Mouse (Mus musculus): ENCODE data around the gene Lrp3. TPM values are rescaled to one million over a fixed set of nuclear protein-coding genes. Genes with fewer than 3 reads are reported as not detected.
"Not testable (repeated sequence)": the region's sequence is repeated elsewhere in the genome, so short reads cannot be mapped to it uniquely, and the experiment has no call there.

Gene Lrp3
- polyA plus RNA-seq (2012; ENCODE audit: insufficient read depth, insufficient read length, missing spikeins), result 0.20 TPM in 1 of 2 replicates, not detected in the other

GRCm38 (mm10) chr7:35215225-35215624 lies at the start of gene Lrp3:
Lrp3 (minus strand) TSS chr7:35215498.
- H3K4me1 ChIP-seq (ENCODE audit: control insufficient read depth, insufficient read depth, low read length), result no peaks in the 10 kb centered on the region
- TF ChIP-seq POLR2A (IDR thresholded peaks at IDR 0.05; ENCODE audit: borderline replicate concordance, low read depth, low read length), result no peak
- TF ChIP-seq CTCF (IDR thresholded peaks at IDR 0.05; ENCODE audit: low read depth, low read length), result no peak
- H3K4me3 ChIP-seq (ENCODE audit: insufficient read depth, low read length), result peak within 1 kb of the TSS; percentile 46
- H3K27ac ChIP-seq (ENCODE audit: insufficient read depth, low read depth, low read length), result no peak within 1 kb of the TSS

GRCm38 (mm10) chr7:35264746-35265145 lies 49.4 kb upstream of the Lrp3 start:
- TF ChIP-seq POLR2A (IDR thresholded peaks at IDR 0.05; ENCODE audit: borderline replicate concordance, low read depth, low read length), result no peak
- TF ChIP-seq CTCF (IDR thresholded peaks at IDR 0.05; ENCODE audit: low read depth, low read length), result peak; percentile 63
- Histone ChIP-seq H3K4me1 (ENCODE audit: control insufficient read depth, insufficient read depth, low read length) (peaks cover 4% of the 10 kb centered on the region; the same call in 1 of the 2 replicates), H3K4me3 (ENCODE audit: insufficient read depth, low read length) (no peak overlapping the region), H3K27ac (ENCODE audit: insufficient read depth, low read depth, low read length) (no peak overlapping the region)

GRCm38 (mm10) chr7:35263595-35264489 lies 48.5 kb upstream of the Lrp3 start:
- Histone ChIP-seq H3K27ac (ENCODE audit: insufficient read depth, low read depth, low read length) (no peak overlapping the region), H3K4me3 (ENCODE audit: insufficient read depth, low read length) (no peak overlapping the region), H3K4me1 (ENCODE audit: control insufficient read depth, insufficient read depth, low read length) (no peaks in the 10 kb centered on the region)
- TF ChIP-seq POLR2A (IDR thresholded peaks at IDR 0.05; ENCODE audit: borderline replicate concordance, low read depth, low read length) (no peak), CTCF (IDR thresholded peaks at IDR 0.05; ENCODE audit: low read depth, low read length) (no peak)

GRCm38 (mm10) chr7:35259384-35259783 lies 44.1 kb upstream of the Lrp3 start:
- Histone ChIP-seq H3K4me3 (ENCODE audit: insufficient read depth, low read length) (no peak overlapping the region), H3K27ac (ENCODE audit: insufficient read depth, low read depth, low read length) (no peak overlapping the region), H3K4me1 (ENCODE audit: control insufficient read depth, insufficient read depth, low read length) (no peaks in the 10 kb centered on the region)
- no peak for TF ChIP-seq POLR2A (IDR thresholded peaks at IDR 0.05; ENCODE audit: borderline replicate concordance, low read depth, low read length)
- TF ChIP-seq CTCF (IDR thresholded peaks at IDR 0.05; ENCODE audit: low read depth, low read length), result peak; percentile 16; the same call in 1 of the 2 replicates

- no peak for TF ChIP-seq POLR2A (IDR thresholded peaks at IDR 0.05; ENCODE audit: borderline replicate concordance, low read depth, low read length)
- TF ChIP-seq CTCF (IDR thresholded peaks at IDR 0.05; ENCODE audit: low read depth, low read length), result no peak
- Histone ChIP-seq H3K27ac (ENCODE audit: insufficient read depth, low read depth, low read length) (no peak overlapping the region), H3K4me3 (ENCODE audit: insufficient read depth, low read length) (no peak overlapping the region), H3K4me1 (ENCODE audit: control insufficient read depth, insufficient read depth, low read length) (no peaks in the 10 kb centered on the region)
Measured at GRCm38 (mm10) chr7:35258294-35258693, 43.0 kb upstream of the Lrp3 start.

GRCm38 (mm10) chr7:35252041-35252558 lies 36.8 kb upstream of the Lrp3 start:
- no peak overlapping the region for H3K27ac ChIP-seq (ENCODE audit: insufficient read depth, low read depth, low read length)
- peak overlapping the region; percentile 17 for H3K4me3 ChIP-seq (ENCODE audit: insufficient read depth, low read length)
- H3K4me1 ChIP-seq (ENCODE audit: control insufficient read depth, insufficient read depth, low read length), result no peaks in the 10 kb centered on the region
- TF ChIP-seq CTCF (IDR thresholded peaks at IDR 0.05; ENCODE audit: low read depth, low read length), result peak; percentile 34
- TF ChIP-seq POLR2A (IDR thresholded peaks at IDR 0.05; ENCODE audit: borderline replicate concordance, low read depth, low read length), result no peak

GRCm38 (mm10) chr7:35237935-35238334 lies 22.6 kb upstream of the Lrp3 start:
- H3K4me3 ChIP-seq (ENCODE audit: insufficient read depth, low read length); H3K4me1 ChIP-seq (ENCODE audit: control insufficient read depth, insufficient read depth, low read length); H3K27ac ChIP-seq (ENCODE audit: insufficient read depth, low read depth, low read length): not testable (repeated sequence)

- peak overlapping the region; percentile 85 for H3K4me3 ChIP-seq (ENCODE audit: insufficient read depth, low read length)
- H3K27ac ChIP-seq (ENCODE audit: insufficient read depth, low read depth, low read length), result no peak overlapping the region
- peaks cover 3% of the 10 kb centered on the region for H3K4me1 ChIP-seq (ENCODE audit: control insufficient read depth, insufficient read depth, low read length)
- TF ChIP-seq POLR2A (IDR thresholded peaks at IDR 0.05; ENCODE audit: borderline replicate concordance, low read depth, low read length) (no peak), CTCF (IDR thresholded peaks at IDR 0.05; ENCODE audit: low read depth, low read length) (no peak)
Measured at GRCm38 (mm10) chr7:35235308-35235707, 20.0 kb upstream of the Lrp3 start.

- Histone ChIP-seq H3K4me3 (ENCODE audit: insufficient read depth, low read length) (peak overlapping the region; percentile 85), H3K27ac (ENCODE audit: insufficient read depth, low read depth, low read length) (peak overlapping the region; percentile 72), H3K4me1 (ENCODE audit: control insufficient read depth, insufficient read depth, low read length) (peaks cover 3% of the 10 kb centered on the region)
- TF ChIP-seq CTCF (IDR thresholded peaks at IDR 0.05; ENCODE audit: low read depth, low read length), result no peak
- TF ChIP-seq POLR2A (IDR thresholded peaks at IDR 0.05; ENCODE audit: borderline replicate concordance, low read depth, low read length), result no peak
Measured at GRCm38 (mm10) chr7:35234361-35235245, 19.3 kb upstream of the Lrp3 start.

All from bone marrow macrophage, adult 2 months (primary cell).